Mouse (Mus musculus) bone marrow macrophage, adult 2 months (primary cell): Measurements from ENCODE around the gene Plin4.

Experiments used
- CTCF ChIP-seq: IDR thresholded peaks from 2 replicates; pipeline ENCODE4 v1.5.1; 2012; ENCODE audit warnings: low read depth, mild to moderate bottlenecking, low read length, moderate library complexity
- POLR2A ChIP-seq: IDR thresholded peaks from 2 replicates; pipeline ENCODE4 v1.6.1; 2012; ENCODE audit warnings: mild to moderate bottlenecking, low read depth, low read length, borderline replicate concordance

DNA sequence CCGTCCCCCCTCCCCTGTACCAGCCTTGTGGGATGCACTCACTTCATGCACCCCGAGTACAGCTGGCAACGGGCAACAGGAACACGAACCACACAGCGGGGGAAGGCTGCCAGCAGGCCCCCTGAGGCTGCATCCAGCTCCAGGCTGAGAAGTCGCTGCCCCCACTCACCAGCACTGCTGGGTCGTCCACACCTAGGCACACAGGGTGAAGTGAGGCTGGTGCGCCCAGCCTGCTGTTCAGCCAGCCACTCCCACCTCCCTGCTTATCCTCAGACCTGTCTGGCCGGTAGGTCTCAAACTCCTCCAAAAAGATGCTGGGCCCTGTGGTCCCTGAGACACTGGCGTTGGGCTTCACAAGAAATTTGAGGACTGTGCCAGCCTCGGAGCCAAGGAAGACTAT lies 16.6 kb upstream of the Plin4 start:
- no peak for TF ChIP-seq CTCF
- TF ChIP-seq POLR2A: no peak
